ENCODE assay signal across 22 mouse cellular contexts in the genomic region with DNA sequence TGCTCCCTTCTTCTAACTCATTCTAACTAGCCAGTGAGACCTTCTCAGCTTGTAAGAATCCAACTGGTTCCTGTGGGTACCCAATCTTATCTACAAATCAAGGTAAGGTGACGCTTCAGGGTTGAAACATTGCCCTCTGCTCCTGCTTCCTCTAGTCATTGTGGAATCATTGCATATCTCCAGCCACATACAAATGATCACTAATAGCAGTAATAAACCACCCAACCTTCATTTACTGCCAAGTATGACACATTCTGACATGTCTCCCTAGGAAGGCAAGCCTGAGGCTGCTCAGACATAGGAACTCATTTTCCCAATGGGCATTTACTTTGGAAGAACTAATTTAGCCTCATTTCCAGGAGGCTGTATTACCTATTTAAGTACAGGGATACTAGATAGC. TPM values are rescaled to one million over a fixed set of nuclear protein-coding genes. Genes with fewer than 3 reads are reported as not detected.
DNase-seq lines count a peak whose midpoint lies in the region; ATAC-seq and TF ChIP-seq lines count a peak whose summit lies in the region.
"Had no signal": no experiment of that assay in that cellular context is flagged by ENCODE, and none has a peak within 500 bp of the region (broad histone marks: within the 10 kb centered on the region; RNA-seq: fewer than 3 reads in every experiment).

No protein-coding gene starts in this region.

- H3K27ac ChIP-seq in intestine, embryonic 15.5 days = no peak overlapping the region
- no peak overlapping the region for H3K27ac ChIP-seq in intestine, embryonic 16.5 days (ENCODE audit: low read length)
- H3K27ac ChIP-seq in intestine, postnatal 0 days (ENCODE audit: low read depth, low read length) = no peak overlapping the region

- ATAC-seq in intestine, embryonic 15.5 days = peak; percentile 80
- ATAC-seq in intestine, embryonic 16.5 days = peak; percentile 86
- peak; percentile 71 for ATAC-seq in intestine, postnatal 0 days
- ATAC-seq: activated CD4-positive, CD25-positive, alpha-beta regulatory T cell, adult 4 months; CD4-positive, CD25-positive, alpha-beta regulatory T cell, adult 4 months; Patski had no signal

- no peak for TF ChIP-seq CTCF in intestine, postnatal 0 days (IDR thresholded peaks at IDR 0.05; ENCODE audit: low read depth)

- H3K4me2 ChIP-seq in intestine, embryonic 15.5 days (replicated peaks) = no peak overlapping the region
- no peak overlapping the region for H3K4me2 ChIP-seq in intestine, embryonic 16.5 days (ENCODE audit: low read depth, low read length)
- no peak overlapping the region for H3K4me2 ChIP-seq in intestine, postnatal 0 days (replicated peaks; ENCODE audit: low read depth)

- no peaks in the 10 kb centered on the region for H3K36me3 ChIP-seq in intestine, embryonic 15.5 days
- H3K36me3 ChIP-seq in intestine, embryonic 16.5 days (ENCODE audit: control insufficient read depth, insufficient read depth, low read length) = no peaks in the 10 kb centered on the region
- no peaks in the 10 kb centered on the region for H3K36me3 ChIP-seq in intestine, postnatal 0 days (ENCODE audit: control insufficient read depth, insufficient read depth)
- H3K36me3 ChIP-seq: G1E had no signal

- no peak overlapping the region for H3K9ac ChIP-seq in intestine, embryonic 15.5 days
- no peak overlapping the region for H3K9ac ChIP-seq in intestine, embryonic 16.5 days (ENCODE audit: low read depth, low read length)
- H3K9ac ChIP-seq in intestine, postnatal 0 days (ENCODE audit: low read depth, low read length) = no peak overlapping the region

- WGBS in intestine, embryonic 15.5 days = 64% methylated on average over 1 of the region's 1 CpGs
- WGBS in intestine, embryonic 16.5 days = 46% methylated on average over 1 of the region's 1 CpGs
- WGBS in intestine, postnatal 0 days = 41% methylated on average over 1 of the region's 1 CpGs

- H3K27me3 ChIP-seq in intestine, embryonic 15.5 days (replicated peaks) = no peaks in the 10 kb centered on the region
- H3K27me3 ChIP-seq in intestine, embryonic 16.5 days (replicated peaks; ENCODE audit: control insufficient read depth, insufficient read depth, low read length) = no peaks in the 10 kb centered on the region
- H3K27me3 ChIP-seq in intestine, postnatal 0 days (replicated peaks; ENCODE audit: control insufficient read depth, insufficient read depth, low read length) = peaks cover 6% of the 10 kb centered on the region; the same call in 1 of the 2 replicates
- H3K27me3 ChIP-seq: CH12.LX, Patski had no signal

- no peaks in the 10 kb centered on the region for H3K9me3 ChIP-seq in intestine, embryonic 15.5 days
- H3K9me3 ChIP-seq in intestine, embryonic 16.5 days (ENCODE audit: control insufficient read depth, low read length) = no peaks in the 10 kb centered on the region
- no peaks in the 10 kb centered on the region for H3K9me3 ChIP-seq in intestine, postnatal 0 days (ENCODE audit: control insufficient read depth)
- H3K9me3 ChIP-seq: G1E had no signal

- no peaks in the 10 kb centered on the region for H3K4me1 ChIP-seq in intestine, embryonic 15.5 days (replicated peaks)
- H3K4me1 ChIP-seq in intestine, embryonic 16.5 days (ENCODE audit: control insufficient read depth, insufficient read depth, low read length) = no peaks in the 10 kb centered on the region; the same call in 1 of the 2 replicates
- no peaks in the 10 kb centered on the region for H3K4me1 ChIP-seq in intestine, postnatal 0 days (replicated peaks; ENCODE audit: control insufficient read depth, insufficient read depth, low read length)

- no peak for DNase-seq in layer of hippocampus, adult 18-20 months (ENCODE audit: low spot score in 2 of 2)
- DNase-seq in cerebellum, adult 11-12 months = no peak
- no peak for DNase-seq in layer of hippocampus, adult 8-10 months (ENCODE audit: low spot score in 2 of 2)
- DNase-seq: adrenal gland, adult 2 months; adrenal gland, adult 8-10 months; adrenal gland, postnatal 10 days; adrenal gland, postnatal 14 days; adrenal gland, postnatal 25 days; adrenal gland, postnatal 36 days; B cell, adult 2 months; cerebellum, adult 11 months; cerebellum, adult 18-20 months; cerebellum, adult 2 months had no signal

- H3K4me3 ChIP-seq in intestine, embryonic 15.5 days (replicated peaks) = no peak overlapping the region
- no peak overlapping the region for H3K4me3 ChIP-seq in intestine, embryonic 16.5 days (ENCODE audit: low read length)
- no peak overlapping the region for H3K4me3 ChIP-seq in intestine, postnatal 0 days (ENCODE audit: low read depth, low read length)

RNA-seq across cellular contexts. Expression of gene Dennd1a, which starts 18.0 kb away (rescaled TPM):
- polyA plus RNA-seq in intestine, embryonic 15.5 days (2015; fragmentation: Nextera tagmentation; extraction: Ambion mirVana) = 10.6 and 11.2 TPM in 2 replicates
- polyA plus RNA-seq in intestine, embryonic 16.5 days (2015; fragmentation: Nextera tagmentation; extraction: Ambion mirVana) = 9.6 and 11.1 TPM in 2 replicates
- polyA plus RNA-seq in intestine, postnatal 0 days (2015; fragmentation: Nextera tagmentation; extraction: Ambion mirVana) = 9.6 and 10.3 TPM in 2 replicates
- 10 to 100 TPM; 77.6 to 82.6 TPM for total RNA-seq in layer of hippocampus, adult 18-20 months (2021)
- 10 to 100 TPM; 70.3 to 95.1 (median 85.8) TPM for total RNA-seq in layer of hippocampus, adult 8-10 months (2022)

RNA-seq across cellular contexts. Expression of gene Lhx2, which starts 33.9 kb away (rescaled TPM):
- 0.09 and 0.44 TPM in 2 replicates for polyA plus RNA-seq in intestine, embryonic 15.5 days (2015; fragmentation: Nextera tagmentation; extraction: Ambion mirVana)
- 0.05 TPM in 1 of 2 replicates, not detected in the other for polyA plus RNA-seq in intestine, embryonic 16.5 days (2015; fragmentation: Nextera tagmentation; extraction: Ambion mirVana)
- polyA plus RNA-seq in intestine, postnatal 0 days (2015; fragmentation: Nextera tagmentation; extraction: Ambion mirVana) = not detected in 2 replicates
- 100 to 1,000 TPM in 1 of 2 experiments, 10 to 100 TPM in 1; 94.8 to 106 TPM for total RNA-seq in layer of hippocampus, adult 18-20 months (2021)
- total RNA-seq in layer of hippocampus, adult 8-10 months (2022) = 10 to 100 TPM; 67.2 to 84.6 (median 74.4) TPM
- total RNA-seq: adrenal gland, adult 18-20 months; adrenal gland, adult 2 months; adrenal gland, adult 8-10 months; adrenal gland, postnatal 25 days; adrenal gland, postnatal 36 days had no signal
- polyA plus RNA-seq: activated CD4-positive, CD25-positive, alpha-beta regulatory T cell, adult 4 months; adrenal gland, adult 2 months; CD4-positive, CD25-positive, alpha-beta regulatory T cell, adult 4 months had no signal
